Mouse (Mus musculus): Measurements from ENCODE around the gene Mrpl37.

- TF ChIP-seq CTCF (IDR thresholded peaks at IDR 0.05; ENCODE audit: low read depth) (no peak), EP300 (IDR thresholded peaks at IDR 0.05; ENCODE audit: low read depth) (no peak)
Measured at GRCm38 (mm10) chr4:107018521-107018920, 48.1 kb downstream of the Mrpl37 start.
